In genomic region chr7:45801348-45801747, GRCm38 (mm10) we compare ENCODE assay signal across 8 mouse cellular contexts. TPM values are rescaled to one million over a fixed set of nuclear protein-coding genes. Genes with fewer than 3 reads are reported as not detected.
DNase-seq lines count a peak whose midpoint lies in the region; ATAC-seq and TF ChIP-seq lines count a peak whose summit lies in the region.

No protein-coding gene starts in this region.

- no peaks in the 10 kb centered on the region for H3K9me3 ChIP-seq in intestine, postnatal 0 days (ENCODE audit: control insufficient read depth)
- no peaks in the 10 kb centered on the region for H3K9me3 ChIP-seq in midbrain, embryonic 11.5 days (ENCODE audit: control insufficient read depth, low read length)

- H3K9ac ChIP-seq in intestine, postnatal 0 days (ENCODE audit: low read depth, low read length), result no peak overlapping the region
- H3K9ac ChIP-seq in midbrain, embryonic 11.5 days (ENCODE audit: low read length), result no peak overlapping the region

- peak overlapping the region; percentile 69 for H3K4me2 ChIP-seq in intestine, postnatal 0 days (replicated peaks; ENCODE audit: low read depth)
- H3K4me2 ChIP-seq in midbrain, embryonic 11.5 days, result no peak overlapping the region

- peak overlapping the region; percentile 30 for H3K4me3 ChIP-seq in intestine, postnatal 0 days (ENCODE audit: low read depth, low read length)
- H3K4me3 ChIP-seq in midbrain, embryonic 11.5 days (ENCODE audit: low read depth, low read length), result no peak overlapping the region

- H3K27me3 ChIP-seq in intestine, postnatal 0 days (replicated peaks; ENCODE audit: control insufficient read depth, insufficient read depth, low read length), result peaks cover 10% of the 10 kb centered on the region; the same call in 1 of the 2 replicates
- peaks cover 22% of the 10 kb centered on the region for H3K27me3 ChIP-seq in midbrain, embryonic 11.5 days (ENCODE audit: control insufficient read depth, insufficient read depth, low read length)

- 1% methylated on average over 12 of the region's 12 CpGs for WGBS in intestine, postnatal 0 days
- WGBS in midbrain, embryonic 11.5 days, result 4% methylated on average over 12 of the region's 12 CpGs

- intact Hi-C loops in gastrocnemius, postnatal 36 days (cut with DNase I), result no loop called here
- intact Hi-C loops in left cerebral cortex, postnatal 4 days (cut with DNase I), result loop anchor here (2.0 kb wide), 1 partner anchor 63 kb away; no protein-coding TSS in a partner anchor

- H3K4me1 ChIP-seq in intestine, postnatal 0 days (replicated peaks; ENCODE audit: control insufficient read depth, insufficient read depth, low read length), result no peaks in the 10 kb centered on the region
- H3K4me1 ChIP-seq in midbrain, embryonic 11.5 days (ENCODE audit: control insufficient read depth, insufficient read depth, low read length), result peaks cover 20% of the 10 kb centered on the region

- no peak overlapping the region for H3K27ac ChIP-seq in intestine, postnatal 0 days (ENCODE audit: low read depth, low read length)
- H3K27ac ChIP-seq in midbrain, embryonic 11.5 days (ENCODE audit: low read depth, low read length), result no peak overlapping the region

- peak; percentile 100 for TF ChIP-seq CTCF in intestine, postnatal 0 days (IDR thresholded peaks at IDR 0.05; ENCODE audit: low read depth)

- DNase-seq in adrenal gland, postnatal 10 days, result peak; percentile 96
- DNase-seq in embryo, embryonic 11.5 days (ENCODE audit: low read depth, low spot score), result peak; percentile 89
- DNase-seq in gastrocnemius, postnatal 36 days, result peak; percentile 85 to 86
- peak; percentile 96 for DNase-seq in left cerebral cortex, postnatal 4 days
- DNase-seq in midbrain, embryonic 11.5 days (ENCODE audit: low spot score, missing footprints), result peak; percentile 98
- peak; percentile 98 for DNase-seq in right cerebral cortex, postnatal 4 days
- DNase-seq in yolk sac, embryonic 10.5 days (ENCODE audit: low spot score), result peak; percentile 83

- no peaks in the 10 kb centered on the region; the same call in 1 of the 2 replicates for H3K36me3 ChIP-seq in intestine, postnatal 0 days (ENCODE audit: control insufficient read depth, insufficient read depth)
- H3K36me3 ChIP-seq in midbrain, embryonic 11.5 days (ENCODE audit: control insufficient read depth, insufficient read depth, low read length), result no peaks in the 10 kb centered on the region; the same call in none of the 2 replicates

- ATAC-seq in intestine, postnatal 0 days, result peak; percentile 51
- peak; percentile 38; the same call in 1 of the 2 replicates for ATAC-seq in midbrain, embryonic 11.5 days (ENCODE audit: low FRiP score)

RNA-seq across cellular contexts. Expression of gene Cyth2, which starts 13.0 kb away (rescaled TPM):
- total RNA-seq in adrenal gland, postnatal 10 days (2021), result 100 to 1,000 TPM in 1 of 2 experiments, 10 to 100 TPM in 1; 88.5 to 107 TPM
- total RNA-seq in gastrocnemius, postnatal 36 days (2021), result 10 to 100 TPM; 32.6 to 33.4 TPM
- 61.9 and 66.4 TPM in 2 replicates for polyA plus RNA-seq in intestine, postnatal 0 days (2015; fragmentation: Nextera tagmentation; extraction: Ambion mirVana)
- 100 to 1,000 TPM; 249 TPM for total RNA-seq in left cerebral cortex, postnatal 4 days (2021)
- polyA plus RNA-seq in midbrain, embryonic 11.5 days (2014; fragmentation: Nextera tagmentation; extraction: Ambion mirVana), result 224 and 225 TPM in 2 replicates

RNA-seq across cellular contexts. Expression of gene Sult2b1, which starts 16.9 kb away (rescaled TPM):
- total RNA-seq in adrenal gland, postnatal 10 days (2021), result under 1 TPM; 0.39 to 0.45 TPM
- total RNA-seq in gastrocnemius, postnatal 36 days (2021), result not detected
- 36.7 and 37.1 TPM in 2 replicates for polyA plus RNA-seq in intestine, postnatal 0 days (2015; fragmentation: Nextera tagmentation; extraction: Ambion mirVana)
- total RNA-seq in left cerebral cortex, postnatal 4 days (2021), result 1 to 10 TPM; 4.9 to 5.5 TPM
- polyA plus RNA-seq in midbrain, embryonic 11.5 days (2014; fragmentation: Nextera tagmentation; extraction: Ambion mirVana), result 1.5 and 2.4 TPM in 2 replicates

RNA-seq across cellular contexts. Expression of gene Lmtk3, which starts 17.8 kb away (rescaled TPM):
- 1 to 10 TPM; 4.2 to 8.3 TPM for total RNA-seq in adrenal gland, postnatal 10 days (2021)
- not detected for total RNA-seq in gastrocnemius, postnatal 36 days (2021)
- 0.08 and 0.29 TPM in 2 replicates for polyA plus RNA-seq in intestine, postnatal 0 days (2015; fragmentation: Nextera tagmentation; extraction: Ambion mirVana)
- total RNA-seq in left cerebral cortex, postnatal 4 days (2021), result 100 to 1,000 TPM; 304 to 352 TPM
- 4.6 and 4.8 TPM in 2 replicates for polyA plus RNA-seq in midbrain, embryonic 11.5 days (2014; fragmentation: Nextera tagmentation; extraction: Ambion mirVana)

RNA-seq across cellular contexts. Expression of gene Kcnj14, which starts 23.2 kb away (rescaled TPM):
- under 1 TPM; 0.24 to 0.51 TPM for total RNA-seq in adrenal gland, postnatal 10 days (2021)
- under 1 TPM; 0.15 to 0.27 TPM for total RNA-seq in gastrocnemius, postnatal 36 days (2021)
- polyA plus RNA-seq in intestine, postnatal 0 days (2015; fragmentation: Nextera tagmentation; extraction: Ambion mirVana), result 0.10 and 0.27 TPM in 2 replicates
- 1 to 10 TPM; 1.6 to 2.1 TPM for total RNA-seq in left cerebral cortex, postnatal 4 days (2021)
- polyA plus RNA-seq in midbrain, embryonic 11.5 days (2014; fragmentation: Nextera tagmentation; extraction: Ambion mirVana), result 0.69 and 0.75 TPM in 2 replicates

RNA-seq across cellular contexts. Expression of gene Grwd1, which starts 29.4 kb away (rescaled TPM):
- total RNA-seq in adrenal gland, postnatal 10 days (2021), result 10 to 100 TPM; 23.7 to 27.5 TPM
- total RNA-seq in gastrocnemius, postnatal 36 days (2021), result 10 to 100 TPM; 11.8 to 14.5 TPM
- polyA plus RNA-seq in intestine, postnatal 0 days (2015; fragmentation: Nextera tagmentation; extraction: Ambion mirVana), result 16.4 and 16.6 TPM in 2 replicates
- total RNA-seq in left cerebral cortex, postnatal 4 days (2021), result 10 to 100 TPM; 31.8 to 35.5 TPM
- 64.0 and 67.9 TPM in 2 replicates for polyA plus RNA-seq in midbrain, embryonic 11.5 days (2014; fragmentation: Nextera tagmentation; extraction: Ambion mirVana)

Comparison
In these comparisons a context has a peak if more than half of its experiments do, and no peak if none do; other contexts are left out.
1. RNA of gene Sult2b1, which starts 16.9 kb away (total RNA-seq): 4.9 to 5.5 TPM in left cerebral cortex, postnatal 4 days; 0.39 to 0.45 TPM in adrenal gland, postnatal 10 days and not detected in gastrocnemius, postnatal 36 days; every median in the first group is over 4 times any median in the second.
2. RNA of gene Lmtk3, which starts 17.8 kb away (total RNA-seq): 304 to 352 TPM in left cerebral cortex, postnatal 4 days; 4.2 to 8.3 TPM in adrenal gland, postnatal 10 days and not detected in gastrocnemius, postnatal 36 days; every median in the first group is over 10 times any median in the second.
3. Peak in every context shown above with its lines, with median percentiles within 50 percentile points of each other: DNase-seq.